Mouse (Mus musculus): ENCODE measurements around the gene Gm49368.

DNA sequence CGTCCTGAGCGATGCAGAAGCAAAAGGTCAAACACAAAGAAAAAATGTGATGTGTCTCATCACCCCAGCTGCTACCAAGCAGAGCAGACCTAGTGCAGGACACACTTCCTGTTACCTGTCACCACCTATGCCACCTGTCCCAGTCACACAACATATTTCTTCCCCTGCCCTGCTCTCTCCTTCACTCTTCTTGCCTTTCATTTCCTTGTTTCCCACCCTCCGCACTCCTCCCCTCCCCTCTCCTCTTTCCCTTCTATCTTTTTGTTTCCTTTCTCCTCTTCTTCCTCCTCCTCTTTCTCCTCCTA is 29.5 kb upstream of the Gm49368 start:
- TF ChIP-seq EP300 (IDR thresholded peaks at IDR 0.05; ENCODE audit: insufficient read depth, low read depth, low read length), result no peak
- no peak for TF ChIP-seq POLR2A (IDR thresholded peaks at IDR 0.05; ENCODE audit: insufficient read depth, low read depth, low read length)
- no peak for TF ChIP-seq CTCF (IDR thresholded peaks at IDR 0.05)
